Mouse (Mus musculus): ENCODE data around the gene Gbp3.

The Gbp3 gene

DNA sequence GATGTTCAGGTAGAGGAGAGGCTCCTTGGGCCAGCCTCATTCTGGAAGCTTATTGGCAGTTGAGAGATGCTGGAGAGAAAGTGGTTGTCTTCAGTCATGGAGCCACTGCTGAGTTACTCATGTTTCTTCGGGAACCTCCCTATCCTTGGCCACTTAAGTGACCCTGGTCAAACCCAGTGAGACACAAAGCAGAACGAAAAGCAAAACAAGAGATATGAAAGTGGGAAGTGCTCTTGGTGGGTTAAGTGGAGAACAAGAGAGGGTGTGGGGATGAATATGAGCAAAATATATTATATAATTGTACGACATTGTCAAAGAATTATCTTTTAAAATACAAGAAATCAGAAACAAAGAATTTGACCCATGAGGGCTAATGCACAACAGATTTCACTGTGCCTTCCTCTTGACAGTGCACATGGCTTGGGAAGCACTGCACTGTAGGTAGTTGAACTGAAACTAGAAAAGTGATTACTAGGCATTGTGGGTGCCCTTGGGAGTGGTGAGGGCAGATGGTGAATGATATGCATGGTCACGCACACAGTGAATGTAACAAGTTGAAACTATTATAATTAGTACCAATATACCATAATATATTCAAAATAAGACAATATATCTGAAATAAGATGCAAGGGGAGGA lies 30.7 kb downstream of the Gbp3 start:
- DNase-seq: no peak

DNA sequence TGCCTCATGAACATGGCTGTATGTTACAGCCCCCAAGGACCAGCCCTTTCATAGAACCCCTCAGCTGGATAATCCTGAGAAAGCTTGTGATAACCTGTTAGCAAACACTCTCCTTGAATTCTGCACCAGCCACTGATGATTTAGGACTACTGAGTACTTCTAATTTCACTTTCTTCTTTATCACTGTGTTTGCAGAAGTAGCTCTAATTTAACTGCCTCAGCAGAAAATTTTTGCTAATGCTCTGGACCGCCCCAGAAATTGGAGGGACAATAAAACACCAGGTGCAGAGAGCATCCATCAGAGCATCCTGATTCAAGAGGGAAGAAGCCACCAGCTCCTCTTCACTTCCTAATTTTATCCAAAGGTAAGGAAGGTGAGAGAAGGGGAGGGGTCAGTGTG lies 34.7 kb downstream of the Gbp3 start, which contains the start of gene Gbp2b:
Gene Gbp2b (plus strand): TSS at position 301 of the 400 bp plus-strand sequence.
- DNase-seq: no peak

DNA sequence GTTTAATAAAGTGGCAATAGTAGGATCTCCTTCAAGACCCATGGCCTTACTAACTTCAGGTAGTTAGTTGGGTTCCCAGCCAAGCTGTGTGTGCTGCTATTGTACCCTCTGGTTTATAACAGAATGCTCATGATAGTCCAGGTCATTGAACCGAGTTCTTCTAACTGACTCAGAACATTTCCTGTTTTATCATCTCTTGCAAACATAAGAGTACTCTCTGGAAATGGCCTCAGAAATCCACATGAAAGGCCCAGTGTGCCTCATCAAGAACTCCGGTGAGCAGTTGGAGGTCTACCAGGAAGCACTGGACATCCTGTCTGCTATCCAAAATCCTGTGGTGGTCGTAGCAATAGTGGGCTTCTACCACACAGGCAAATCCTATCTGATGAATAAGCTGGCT lies 38.1 kb downstream of the Gbp3 start:
- DNase-seq: no peak

DNA sequence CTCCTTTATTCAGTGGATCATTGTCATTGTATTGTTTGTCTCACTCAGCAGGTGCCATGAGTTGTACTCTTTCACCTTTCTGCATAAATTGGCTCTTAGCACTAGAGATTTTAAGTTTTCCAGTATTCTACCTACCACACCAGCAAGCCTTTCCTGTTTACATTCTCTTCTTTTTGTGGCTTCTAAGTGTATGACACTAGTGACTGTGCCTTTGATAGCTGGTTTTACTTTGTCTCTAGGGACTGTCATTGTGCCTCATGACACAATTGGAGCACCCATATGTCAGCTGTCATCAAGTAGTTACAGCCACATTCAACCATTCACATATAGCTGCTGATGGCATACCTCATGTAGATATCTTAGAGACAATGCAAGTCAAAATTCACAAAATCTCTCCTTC lies 41.8 kb downstream of the Gbp3 start:
- no peak for DNase-seq

DNA sequence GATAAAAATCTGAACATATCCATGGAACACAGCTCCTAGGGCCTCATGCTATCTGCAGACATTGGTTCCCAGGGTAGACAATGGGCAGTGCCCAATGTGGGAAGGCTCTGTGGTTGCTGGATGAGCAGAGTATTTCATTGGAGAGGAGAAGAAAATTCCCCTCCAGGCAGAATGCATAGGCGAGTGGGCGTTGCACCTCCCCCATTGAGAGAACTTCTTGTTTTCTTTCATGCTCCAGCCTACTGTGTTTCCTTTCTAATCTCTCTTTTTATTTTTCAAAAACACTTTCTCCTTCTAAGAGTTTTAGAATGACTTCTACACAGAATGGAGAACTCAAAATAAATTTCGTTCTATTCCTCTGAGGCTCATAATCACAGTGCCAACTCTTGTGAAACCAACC lies 58.8 kb downstream of the Gbp3 start:
- no peak for DNase-seq

DNA sequence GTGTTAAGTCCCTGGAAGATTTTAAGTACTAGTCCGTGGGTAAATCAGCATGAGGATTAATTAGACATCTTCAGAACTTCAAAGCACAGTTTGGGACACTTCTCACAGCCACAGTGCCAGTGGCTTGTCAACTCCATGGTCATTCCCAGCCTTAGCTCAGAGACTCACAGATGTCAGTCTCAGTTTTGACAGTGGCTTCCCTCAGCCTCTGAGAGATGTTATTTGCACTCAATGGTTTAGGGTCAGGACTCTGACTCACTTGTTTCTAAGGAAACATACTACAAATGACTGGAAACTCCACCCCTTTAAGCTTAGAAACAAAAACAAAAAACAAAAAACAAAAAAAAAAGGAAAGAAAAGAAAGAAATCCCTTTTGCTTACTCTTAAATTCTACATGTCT lies 59.8 kb downstream of the Gbp3 start:
- no peak for DNase-seq

DNA sequence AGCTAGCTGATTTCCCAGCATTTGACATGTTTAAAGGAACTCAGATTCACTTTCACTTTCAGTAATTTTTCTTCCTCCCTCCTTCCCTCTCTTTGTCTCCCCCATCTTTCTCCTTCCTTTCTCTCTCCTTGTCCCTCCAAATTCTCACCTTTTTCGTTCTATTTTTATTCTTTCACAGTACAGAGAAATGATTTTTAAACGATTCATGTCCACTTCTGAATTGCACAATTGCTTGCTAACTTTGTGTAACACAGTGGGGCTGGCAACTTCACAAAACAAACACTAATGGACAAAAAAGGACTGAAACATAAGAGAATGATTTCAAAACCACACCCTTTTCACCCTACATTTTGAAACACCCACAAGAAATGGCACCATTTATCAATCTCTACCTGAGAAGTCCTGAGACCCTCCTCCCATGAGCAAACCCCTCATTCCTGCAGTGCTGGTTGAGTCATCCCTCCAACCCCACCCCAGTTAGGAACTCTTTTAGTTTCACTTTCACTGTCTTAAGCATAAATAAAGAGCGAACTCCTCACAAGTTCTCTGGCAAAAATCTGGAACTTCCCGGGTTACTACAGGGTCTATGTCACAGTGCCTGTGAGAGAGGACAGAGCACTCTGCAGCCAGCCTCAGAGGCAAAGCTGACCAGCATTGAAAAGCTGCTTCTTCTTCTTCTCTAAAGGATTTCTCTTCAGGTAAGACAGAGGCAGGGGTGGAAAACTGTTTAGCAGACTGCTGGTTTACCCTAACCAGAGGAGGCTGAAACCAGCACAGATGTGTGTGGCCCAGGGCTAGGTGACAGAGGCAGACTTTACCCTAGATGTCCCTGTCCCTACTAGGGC lies 60.5 kb downstream of the Gbp3 start, which contains the start of gene Gbp2:
Gene Gbp2 (plus strand): TSS at position 492 of the 845 bp plus-strand sequence.
- DNase-seq: no peak

DNA sequence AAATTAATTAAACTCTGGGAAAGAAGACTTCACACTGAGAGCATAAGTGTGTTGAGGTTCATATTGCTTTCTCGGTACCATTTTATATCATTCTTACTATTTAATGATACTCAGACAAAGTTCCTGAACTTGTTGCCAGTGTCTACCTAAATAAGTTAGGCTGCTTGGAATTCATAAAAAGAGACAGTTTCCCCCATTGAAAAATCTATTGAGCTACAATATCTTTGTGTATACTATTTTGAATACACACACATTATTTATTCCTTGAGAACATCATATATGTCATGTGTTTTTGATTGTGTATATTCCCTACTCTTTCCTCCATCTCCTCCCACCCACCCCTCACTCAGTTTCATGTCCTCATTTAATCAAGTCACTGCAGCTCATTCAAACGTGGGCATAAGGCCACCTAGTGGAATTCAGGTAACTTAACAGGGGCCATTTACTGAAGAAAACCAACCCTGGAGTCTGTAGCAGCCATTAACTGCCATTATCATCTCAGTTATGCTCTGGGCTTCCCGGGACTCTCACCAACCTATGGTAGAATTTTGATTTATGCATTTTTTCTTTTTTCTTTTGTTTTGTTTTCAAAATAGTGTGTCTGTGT lies 61.2 kb downstream of the Gbp3 start:
- DNase-seq: no peak

Data from right cerebral cortex, postnatal 4 days (tissue).